Comparison of ENCODE assay signal across 24 mouse cellular contexts in genomic region chr3:75730982-75731600, GRCm38 (mm10). TPM values are rescaled to one million over a fixed set of nuclear protein-coding genes. Genes with fewer than 3 reads are reported as not detected.
DNase-seq lines count a peak whose midpoint lies in the region; ATAC-seq and TF ChIP-seq lines count a peak whose summit lies in the region.
"Had no signal": no experiment of that assay in that cellular context is flagged by ENCODE, and none has a peak within 500 bp of the region (broad histone marks: within the 10 kb centered on the region; RNA-seq: fewer than 3 reads in every experiment).

No protein-coding gene starts in this region.

- no peak overlapping the region for H3K27ac ChIP-seq in MEL (ENCODE audit: control insufficient read depth, low read depth, low read length)
- no peak overlapping the region for H3K27ac ChIP-seq in heart, embryonic 11.5 days (ENCODE audit: low read depth, low read length)
- H3K27ac ChIP-seq: limb, embryonic 15.5 days; lung, embryonic 15.5 days had no signal

- peak in 1 of 2 experiments; percentile 37; a peak in 2 of 4 replicates for TF ChIP-seq EP300 in MEL (IDR thresholded peaks at IDR 0.05; ENCODE audit: low read depth in 1 of 2, low read length in 2 of 2)

- H3K27me3 ChIP-seq in MEL (ENCODE audit: control insufficient read depth in 1 of 2, insufficient read depth in 2 of 2, low read length in 2 of 2): no peaks in the 10 kb centered on the region; a peak in 1 of 4 replicates
- no peaks in the 10 kb centered on the region for H3K27me3 ChIP-seq in heart, embryonic 11.5 days (ENCODE audit: control insufficient read depth, insufficient read depth, low read length)
- H3K27me3 ChIP-seq: heart, embryonic 12.5 days; limb, embryonic 15.5 days; lung, embryonic 15.5 days had no signal

- H3K9ac ChIP-seq in MEL (ENCODE audit: control insufficient read depth, low read depth, low read length, poor library complexity, severe bottlenecking): no peak overlapping the region
- H3K9ac ChIP-seq in heart, embryonic 11.5 days (ENCODE audit: low read depth, low read length): no peak overlapping the region
- H3K9ac ChIP-seq: forebrain, postnatal 0 days; heart, embryonic 12.5 days; limb, embryonic 15.5 days; lung, embryonic 15.5 days had no signal

- no peaks in the 10 kb centered on the region for H3K9me3 ChIP-seq in MEL (replicated peaks; ENCODE audit: insufficient read depth, low read length)
- no peaks in the 10 kb centered on the region for H3K9me3 ChIP-seq in heart, embryonic 11.5 days (replicated peaks; ENCODE audit: control insufficient read depth, low read length)
- H3K9me3 ChIP-seq: limb, embryonic 15.5 days; lung, embryonic 15.5 days had no signal

- no peaks in the 10 kb centered on the region; a peak in 1 of 4 replicates for H3K4me1 ChIP-seq in MEL (ENCODE audit: control insufficient read depth in 1 of 2, insufficient read depth in 2 of 2, low read length in 2 of 2)
- no peaks in the 10 kb centered on the region for H3K4me1 ChIP-seq in heart, embryonic 11.5 days (ENCODE audit: control insufficient read depth, insufficient read depth, low read length)
- H3K4me1 ChIP-seq: heart, embryonic 12.5 days; limb, embryonic 15.5 days; lung, embryonic 15.5 days had no signal

- TF ChIP-seq CTCF in MEL (IDR thresholded peaks at IDR 0.05 in 2 of 3, conservative IDR thresholded peaks at IDR 0.05 in 1 of 3; ENCODE audit: control insufficient read depth in 1 of 3, insufficient read depth in 1 of 3, low read depth in 2 of 3, low read length in 3 of 3, poor library complexity in 1 of 3, severe bottlenecking in 1 of 3): no peak

- H3K79me2 ChIP-seq in MEL (ENCODE audit: control insufficient read depth, insufficient read depth, low read length, poor library complexity): no peaks in the 10 kb centered on the region

- no peaks in the 10 kb centered on the region for H3K36me3 ChIP-seq in MEL (ENCODE audit: control insufficient read depth in 1 of 2, insufficient read depth in 2 of 2, low read length in 2 of 2)
- H3K36me3 ChIP-seq in heart, embryonic 11.5 days (ENCODE audit: control insufficient read depth, insufficient read depth, low read length): no peaks in the 10 kb centered on the region
- H3K36me3 ChIP-seq: heart, embryonic 12.5 days; limb, embryonic 15.5 days; lung, embryonic 15.5 days had no signal

- peak; percentile 35 for DNase-seq in thymus, postnatal 0 days (ENCODE audit: low spot score)
- DNase-seq in thymus, postnatal 14 days: no peak
- DNase-seq in MEL (ENCODE audit: low read depth, low spot score): peak; percentile 65
- no peak for DNase-seq in heart, postnatal 25 days (ENCODE audit: low spot score)
- DNase-seq: adrenal gland, postnatal 36 days; forebrain, postnatal 0 days; heart, postnatal 4 days; kidney, postnatal 10 days; thymus, postnatal 4 days had no signal

- peak; percentile 92 to 95 for ATAC-seq in hematopoietic stem cell, adult 5-6 weeks (replicated peaks in 1 of 2; ENCODE audit: insufficient read depth in 1 of 2, low FRiP score in 2 of 2, low TSS enrichment in 1 of 2, low read depth in 1 of 2, poor library complexity in 2 of 2, severe bottlenecking in 2 of 2)
- ATAC-seq in neutrophil, adult 5-6 weeks (ENCODE audit: extremely low read depth, insufficient number of reproducible peaks, low FRiP score, poor library complexity, severe bottlenecking): peak; percentile 79; the same call in 1 of the 2 replicates
- ATAC-seq in heart, embryonic 11.5 days (replicated peaks; ENCODE audit: insufficient number of reproducible peaks, low FRiP score, low TSS enrichment): no peak
- ATAC-seq in erythroid progenitor cell, adult 5-6 weeks (replicated peaks; ENCODE audit: low FRiP score, poor library complexity, severe bottlenecking): no peak
- ATAC-seq: forebrain, postnatal 0 days; intestine, postnatal 0 days had no signal

- no peak for TF ChIP-seq RAD21 in MEL (IDR thresholded peaks at IDR 0.05; ENCODE audit: low read depth, low read length)

- no peak overlapping the region for H3K4me2 ChIP-seq in heart, embryonic 11.5 days
- H3K4me2 ChIP-seq: heart, embryonic 12.5 days; limb, embryonic 15.5 days; lung, embryonic 15.5 days had no signal

- no peak for TF ChIP-seq POLR2A in MEL (IDR thresholded peaks at IDR 0.05; ENCODE audit: control insufficient read depth in 1 of 2, insufficient read depth in 1 of 2, low read depth in 1 of 2, low read length in 2 of 2, poor library complexity in 1 of 2)

- no peak overlapping the region for H3K4me3 ChIP-seq in MEL (ENCODE audit: control insufficient read depth in 1 of 2, insufficient read depth in 1 of 2, low read depth in 2 of 2, low read length in 2 of 2)
- H3K4me3 ChIP-seq in heart, embryonic 11.5 days (ENCODE audit: low read depth, low read length): no peak overlapping the region
- H3K4me3 ChIP-seq: heart, embryonic 12.5 days; limb, embryonic 15.5 days; lung, embryonic 15.5 days; myocyte had no signal

- intact Hi-C loops in heart, postnatal 25 days (cut with DNase I): no loop called here

- WGBS in heart, embryonic 11.5 days (ENCODE audit: insufficient replicate concordance): 67% methylated on average over 3 of the region's 3 CpGs

TF ChIP-seq in MEL, 35 proteins besides CTCF, POLR2A, EP300 and RAD21:
- TF ChIP-seq ZKSCAN1 (IDR thresholded peaks at IDR 0.05; ENCODE audit: low read depth, low read length): no peak
- 0 out of 2 replicates have a peak, but pooled peaks have one; percentile 4 for TF ChIP-seq TAL1 (IDR thresholded peaks at IDR 0.05; ENCODE audit: low read length)
- TF ChIP-seq MAX (IDR thresholded peaks at IDR 0.05; ENCODE audit: low read length): no peak
- TF ChIP-seq ETS1 (IDR thresholded peaks at IDR 0.05; ENCODE audit: low read depth, low read length): 0 out of 2 replicates have a peak, but pooled peaks have one; percentile 26

RNA-seq across cellular contexts. Expression of gene Gm29133, which starts 16.9 kb away (rescaled TPM):
- polyA plus RNA-seq in thymus, postnatal 0 days (2015; fragmentation: Nextera tagmentation; extraction: Ambion mirVana): not detected in 2 replicates
- total RNA-seq in MEL (2012; rRNA removed): not detected in 2 replicates
- not detected for polyA plus RNA-seq in MEL (2012; ENCODE audit: insufficient read depth in 1 of 2, insufficient read length in 2 of 2, low read depth in 1 of 2, low replicate concordance in 2 of 2, missing spikeins in 1 of 2)
- not detected in 2 replicates for total RNA-seq in hematopoietic stem cell, adult 5-6 weeks (2017)
- not detected in 2 replicates for total RNA-seq in neutrophil, adult 5-6 weeks (2017)
- polyA plus RNA-seq in heart, embryonic 11.5 days (2014; fragmentation: Nextera tagmentation; extraction: Ambion mirVana): not detected in 2 replicates
- total RNA-seq in erythroid progenitor cell, adult 5-6 weeks (2015; ENCODE audit: low replicate concordance): not detected in 2 replicates
- total RNA-seq in erythroid progenitor cell, adult 5-6 weeks (2017; ENCODE audit: low replicate concordance): not detected in 2 replicates
- total RNA-seq in heart, postnatal 25 days (2021): not detected
- total RNA-seq: adrenal gland, postnatal 36 days; ES-E14; forebrain, postnatal 0 days; gastrocnemius, adult 8-10 months; heart, postnatal 4 days; layer of hippocampus, adult 8-10 months had no signal
- polyA plus RNA-seq: embryonic facial prominence, embryonic 11.5 days; forebrain, postnatal 0 days; heart, embryonic 12.5 days; intestine, postnatal 0 days; limb, embryonic 15.5 days; lung, embryonic 15.5 days; myocyte; small intestine, adult 2 months; stomach, embryonic 16.5 days had no signal

Comparison
In these comparisons a context has a peak if more than half of its experiments do, and no peak if none do; other contexts are left out.
1. DNase-seq: peak in thymus, postnatal 0 days (single experiment) and MEL (single experiment); none in thymus, postnatal 14 days (single experiment) and heart, postnatal 25 days (single experiment).
2. ATAC-seq: peak in hematopoietic stem cell, adult 5-6 weeks (2 of 2) and neutrophil, adult 5-6 weeks (single experiment); none in heart, embryonic 11.5 days (single experiment) and erythroid progenitor cell, adult 5-6 weeks (single experiment).